Mouse (Mus musculus) embryonic fibroblast, embryonic 13.5 days (primary cell): ENCODE results near the gene Crlf1.

ENCODE experiments used
- CTCF ChIP-seq: IDR thresholded peaks from 2 replicates; pipeline ENCODE4 v1.5.1; 2011; ENCODE audit warnings: mild to moderate bottlenecking, control low read depth, low read length, moderate library complexity, borderline replicate concordance; ENCODE audit not compliant: insufficient read depth
- POLR2A ChIP-seq: IDR thresholded peaks from 2 replicates; pipeline ENCODE4 v1.6.1; 2011; ENCODE audit warnings: low read depth, mild to moderate bottlenecking, control low read depth, low read length, moderate library complexity

- no peak for TF ChIP-seq POLR2A
- TF ChIP-seq CTCF: no peak
These were observed 36.8 kb downstream of the Crlf1 start for GRCm38 (mm10) chr8:70529741-70530161.
